Mouse (Mus musculus) forebrain, embryonic 15.5 days (tissue): ENCODE results near the gene Susd3. TPM values are rescaled to one million over a fixed set of nuclear protein-coding genes. Genes with fewer than 3 reads are reported as not detected.

Experiments
- ATAC-seq: fragments of 200-750 bp; cut with Nextera tagmentation; replicated peaks from 2 replicates; pipeline ENCODE4 v1.8.0; 2017; ENCODE audit warnings: mild to moderate bottlenecking, moderate TSS enrichment, moderate library complexity
- H3K27ac ChIP-seq: fragments of 300-500 bp; sonication (generic); replicated peaks from 2 replicates; pipeline ENCODE4 v1.5.1; 2015; ENCODE audit warnings: mild to moderate bottlenecking, inconsistent platforms
- H3K27me3 ChIP-seq: fragments of 300-500 bp; sonication (generic); 2 replicates; pipeline ENCODE4 v1.6.1; 2015; ENCODE audit warnings: inconsistent platforms
- H3K36me3 ChIP-seq: fragments of 300-500 bp; sonication (generic); 2 replicates; pipeline ENCODE4 v1.6.1; 2015; ENCODE audit warnings: mild to moderate bottlenecking, inconsistent platforms
- H3K4me1 ChIP-seq: fragments of 300-500 bp; sonication (generic); 2 replicates; pipeline ENCODE4 v1.6.1; 2015; ENCODE audit warnings: inconsistent platforms
- H3K4me2 ChIP-seq: fragments of 300-500 bp; sonication (generic); replicated peaks from 2 replicates; pipeline ENCODE4 v1.6.1; 2015; ENCODE audit warnings: mild to moderate bottlenecking, inconsistent platforms
- H3K4me3 ChIP-seq: fragments of 300-500 bp; sonication (generic); 2 replicates; pipeline ENCODE4 v1.5.1; 2015; ENCODE audit warnings: mild to moderate bottlenecking, inconsistent platforms
- H3K9ac ChIP-seq: fragments of 300-500 bp; sonication (generic); replicated peaks from 2 replicates; pipeline ENCODE4 v1.6.1; 2015; ENCODE audit warnings: mild to moderate bottlenecking, inconsistent platforms
- H3K9me3 ChIP-seq: fragments of 300-500 bp; sonication (generic); 2 replicates; pipeline ENCODE4 v1.6.1; 2016; ENCODE audit warnings: inconsistent platforms
- WGBS: fragments of 180-500 bp; shearing (Covaris S2); methylation state at CpG from one replicate; pipeline ENCODE4 v1.1.7; 2015; ENCODE audit warnings: mixed read lengths; 5-methylcytosine and 5-hydroxymethylcytosine counted together
- polyA plus RNA-seq: library from polyadenylated mRNA; unstranded; fragments of >200 nt; fragmentation: Nextera tagmentation; extraction: Ambion mirVana; gene quantifications from 2 replicates; pipeline ENCODE4 v1.2.1, GENCODE M21; 2015

The Susd3 gene
- polyA plus RNA-seq, 1 experiment from 2014 or later = 0.98 TPM

DNA sequence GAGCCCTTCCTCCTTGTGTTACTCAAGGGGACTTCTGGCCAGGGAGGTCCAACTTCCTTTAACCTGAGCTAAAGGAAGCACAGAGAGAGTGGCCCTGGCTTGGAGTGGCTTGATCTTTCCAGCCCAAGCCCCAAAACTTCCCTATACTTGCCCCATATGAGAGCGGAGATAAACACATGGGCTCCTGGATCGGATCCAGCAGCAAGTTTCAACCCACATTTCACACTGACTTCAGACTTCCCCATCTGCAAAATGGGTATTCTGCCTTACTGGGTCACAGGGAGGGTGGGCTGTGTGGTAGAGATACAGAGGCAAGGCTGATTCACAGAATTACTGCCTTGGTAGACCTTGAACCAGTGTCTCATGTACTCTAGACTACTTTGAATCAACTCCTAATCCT lies 5.0 kb downstream of the Susd3 start:
- no peaks in the 10 kb centered on the region for H3K9me3 ChIP-seq
- no peak overlapping the region for H3K4me3 ChIP-seq
- WGBS = 97% methylated on average over 2 of the region's 2 CpGs
- H3K36me3 ChIP-seq = no peaks in the 10 kb centered on the region
- H3K9ac ChIP-seq = no peak overlapping the region
- no peak overlapping the region for H3K4me2 ChIP-seq
- no peak for ATAC-seq
- peaks cover 22% of the 10 kb centered on the region for H3K27me3 ChIP-seq
- no peak overlapping the region for H3K27ac ChIP-seq
- H3K4me1 ChIP-seq = peaks cover 8% of the 10 kb centered on the region

DNA sequence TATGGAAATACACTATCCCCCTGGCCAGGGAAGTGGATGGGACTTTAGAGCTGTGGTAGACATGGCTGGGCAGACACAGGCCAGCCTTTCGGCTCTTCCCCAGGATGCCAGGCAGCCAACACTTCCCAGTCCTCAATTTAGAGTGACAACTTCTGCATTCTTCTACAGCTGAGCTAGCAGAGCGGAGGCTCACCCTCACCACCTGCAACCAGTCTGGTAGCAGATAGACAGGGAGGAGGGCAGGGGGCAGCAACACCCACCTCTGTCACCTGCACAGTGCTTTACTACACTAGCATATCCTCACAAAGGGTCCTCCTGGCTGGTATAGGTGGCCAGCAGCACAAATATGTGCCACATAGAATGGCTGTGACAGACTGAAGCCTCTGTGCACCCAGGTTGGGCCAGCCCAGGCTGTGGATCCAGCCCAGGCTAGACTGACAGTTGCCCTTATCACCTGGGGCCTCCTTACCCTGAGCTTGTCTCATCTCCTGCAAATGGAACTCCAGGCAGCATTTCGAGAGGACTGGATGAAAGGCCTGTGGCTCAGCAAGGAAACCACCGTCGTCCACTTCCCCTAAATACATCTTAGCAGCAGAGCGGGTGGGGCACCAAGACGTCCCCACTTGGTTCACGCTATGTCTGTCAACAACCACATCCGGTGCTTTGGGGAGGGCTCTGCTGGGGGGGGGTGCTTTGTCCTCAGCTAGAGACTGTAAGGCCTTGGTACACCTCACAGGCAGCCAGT lies 6.0 kb downstream of the Susd3 start:
- Histone ChIP-seq H3K27me3 (peaks cover 12% of the 10 kb centered on the region), H3K27ac (no peak overlapping the region)
- 76% methylated on average over 9 of the region's 9 CpGs for WGBS

DNA sequence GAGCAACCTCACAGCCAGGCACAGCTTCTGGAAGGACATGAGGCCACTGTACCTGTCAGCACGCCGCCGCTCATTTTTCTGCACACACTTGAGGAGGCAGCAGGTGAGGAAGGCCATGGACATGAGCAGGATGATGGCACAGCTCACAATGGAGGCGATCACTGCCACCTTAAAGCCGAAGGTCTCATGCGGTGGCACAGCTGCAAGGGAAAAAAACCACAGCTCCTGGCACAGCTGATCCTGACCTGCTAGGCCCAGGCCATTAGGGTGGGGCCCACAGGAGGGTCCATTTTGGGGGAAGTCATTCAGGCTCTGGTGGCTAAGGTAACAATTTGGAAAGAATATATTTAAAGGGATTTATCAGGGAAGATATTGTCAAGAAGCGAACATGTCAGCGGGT lies 9.8 kb downstream of the Susd3 start:
- no peak for ATAC-seq
- Histone ChIP-seq H3K4me1 (no peaks in the 10 kb centered on the region), H3K9ac (no peak overlapping the region), H3K9me3 (no peaks in the 10 kb centered on the region), H3K4me2 (no peak overlapping the region), H3K27ac (no peak overlapping the region), H3K36me3 (no peaks in the 10 kb centered on the region), H3K27me3 (no peaks in the 10 kb centered on the region), H3K4me3 (no peak overlapping the region)
- 97% methylated on average over 8 of the region's 8 CpGs for WGBS

More for the DNA sequence above, 6.0 kb downstream of the Susd3 start:
- Histone ChIP-seq H3K4me2 (no peak overlapping the region), H3K4me3 (no peak overlapping the region), H3K9ac (no peak overlapping the region), H3K9me3 (no peaks in the 10 kb centered on the region), H3K36me3 (no peaks in the 10 kb centered on the region), H3K4me1 (peaks cover under 1% of the 10 kb centered on the region)
- ATAC-seq = no peak

DNA sequence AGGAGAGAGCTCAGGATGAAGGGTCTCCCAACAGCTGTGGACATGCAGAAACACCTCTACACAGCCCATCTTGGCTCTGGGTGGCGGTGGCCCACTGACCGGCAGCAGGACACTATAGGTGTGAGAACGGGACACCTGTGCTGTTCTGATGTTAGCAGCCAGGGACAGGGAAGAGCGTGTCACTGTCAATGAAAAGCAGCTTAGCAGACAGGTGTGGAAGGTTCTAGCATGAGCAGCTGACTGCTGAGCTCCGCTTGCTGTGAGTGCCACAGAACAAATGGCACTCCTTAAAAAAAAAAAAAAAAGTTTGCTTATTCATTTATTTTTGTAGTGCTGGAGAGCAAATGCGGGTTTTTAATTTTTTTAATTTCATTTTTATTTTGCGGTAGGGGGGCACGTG lies 10.9 kb downstream of the Susd3 start:
- no peak overlapping the region for H3K27ac ChIP-seq
- no peak overlapping the region for H3K4me2 ChIP-seq
- no peak overlapping the region for H3K4me3 ChIP-seq
- no peak overlapping the region for H3K9ac ChIP-seq
- no peaks in the 10 kb centered on the region for H3K36me3 ChIP-seq
- H3K4me1 ChIP-seq = no peaks in the 10 kb centered on the region
- H3K27me3 ChIP-seq = no peaks in the 10 kb centered on the region
- H3K9me3 ChIP-seq = no peaks in the 10 kb centered on the region
- 92% methylated on average over 8 of the region's 8 CpGs for WGBS
- ATAC-seq = no peak

DNA sequence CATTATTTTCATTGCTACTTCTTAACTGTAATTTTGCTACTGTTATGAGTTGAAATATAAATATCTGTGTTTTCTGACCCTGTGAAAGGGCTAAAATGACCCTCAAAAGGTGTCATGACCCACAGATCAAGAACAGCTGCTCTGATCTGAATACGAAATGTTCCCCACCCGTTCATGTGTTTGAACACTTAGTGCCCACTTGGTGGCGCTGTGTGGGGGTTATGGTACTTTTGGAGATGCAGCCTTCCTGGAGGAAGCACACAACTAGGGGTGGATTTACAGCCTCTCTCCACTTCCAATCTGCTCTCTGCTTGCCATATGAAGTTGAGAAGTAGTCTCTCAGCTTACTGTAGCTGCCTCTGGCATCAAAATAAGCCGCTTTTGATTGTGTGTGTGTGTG lies 13.8 kb downstream of the Susd3 start:
- H3K36me3 ChIP-seq = no peaks in the 10 kb centered on the region
- H3K4me2 ChIP-seq = no peak overlapping the region
- no peak for ATAC-seq
- H3K27ac ChIP-seq = no peak overlapping the region
- H3K4me3 ChIP-seq = no peak overlapping the region
- no peaks in the 10 kb centered on the region for H3K4me1 ChIP-seq
- WGBS = 94% methylated on average over 4 of the region's 4 CpGs
- H3K9me3 ChIP-seq = no peaks in the 10 kb centered on the region
- H3K27me3 ChIP-seq = no peaks in the 10 kb centered on the region
- H3K9ac ChIP-seq = no peak overlapping the region

DNA sequence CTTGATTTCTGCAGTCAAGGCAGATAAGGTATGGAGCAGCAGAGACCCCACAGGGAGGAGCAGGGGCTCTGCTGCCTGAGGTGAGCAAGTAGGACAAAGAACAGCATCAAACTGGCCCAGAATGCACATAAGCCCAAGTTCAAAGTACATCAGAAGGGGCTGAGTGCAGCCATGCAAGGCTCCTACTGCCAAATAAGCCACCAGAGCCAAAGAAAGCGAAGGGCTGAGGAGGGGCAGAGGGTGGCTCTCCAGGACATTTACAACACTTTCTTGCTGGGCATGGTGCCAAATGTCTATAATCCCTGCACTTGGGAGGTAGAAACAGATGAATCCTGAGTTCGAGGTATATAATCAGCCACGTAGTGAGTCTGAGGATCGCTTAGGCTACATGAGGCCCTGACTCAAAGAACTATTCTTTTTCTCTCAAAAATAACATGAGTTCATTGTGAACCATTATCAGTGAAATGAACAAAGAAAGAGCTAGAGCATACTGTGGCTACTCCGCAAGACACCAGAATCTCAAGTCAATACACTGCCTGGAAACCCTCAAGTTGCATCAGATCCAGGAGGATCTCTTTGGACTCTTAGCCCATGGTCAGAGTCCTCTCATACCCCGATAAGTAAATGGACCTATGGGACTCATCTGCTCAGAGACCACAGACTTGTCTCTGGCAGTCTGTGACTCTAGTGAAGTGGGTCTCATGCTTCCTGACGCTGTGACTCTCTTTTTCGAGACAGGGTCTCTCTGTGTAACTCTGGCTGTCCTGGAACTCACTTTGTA lies 14.5 kb downstream of the Susd3 start:
- Histone ChIP-seq H3K36me3 (no peaks in the 10 kb centered on the region), H3K27ac (no peak overlapping the region), H3K9ac (no peak overlapping the region), H3K9me3 (no peaks in the 10 kb centered on the region), H3K27me3 (no peaks in the 10 kb centered on the region), H3K4me1 (no peaks in the 10 kb centered on the region), H3K4me3 (no peak overlapping the region), H3K4me2 (no peak overlapping the region)
- ATAC-seq = no peak
- WGBS = 81% methylated on average over 8 of the region's 8 CpGs

DNA sequence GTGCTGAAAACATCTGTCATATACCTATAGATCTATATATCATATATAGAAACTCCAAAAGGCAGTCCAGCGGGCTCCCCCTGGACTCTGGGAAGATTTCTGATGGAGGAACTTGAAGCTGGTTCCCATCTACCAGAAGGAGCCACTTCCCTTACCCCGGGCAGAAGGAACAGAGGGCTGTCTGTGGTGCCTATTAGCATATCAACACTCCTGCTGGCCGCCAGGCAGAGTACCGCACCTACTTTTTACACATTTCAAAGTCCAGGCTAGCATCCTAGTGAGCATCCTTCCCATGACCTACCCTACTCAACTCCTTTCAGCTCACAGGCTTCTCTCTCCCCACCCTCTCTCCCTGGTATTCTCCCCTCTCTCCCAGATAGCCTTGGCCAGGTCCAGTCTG lies 22.9 kb downstream of the Susd3 start:
- Histone ChIP-seq H3K27ac (no peak overlapping the region), H3K4me3 (no peak overlapping the region), H3K36me3 (no peaks in the 10 kb centered on the region), H3K27me3 (no peaks in the 10 kb centered on the region), H3K4me1 (0 out of 2 replicates have a peak, but pooled peaks cover 4% of the 10 kb centered on the region), H3K4me2 (no peak overlapping the region), H3K9me3 (no peaks in the 10 kb centered on the region), H3K9ac (no peak overlapping the region)
- no peak for ATAC-seq
- 39% methylated on average over 4 of the region's 4 CpGs for WGBS

DNA sequence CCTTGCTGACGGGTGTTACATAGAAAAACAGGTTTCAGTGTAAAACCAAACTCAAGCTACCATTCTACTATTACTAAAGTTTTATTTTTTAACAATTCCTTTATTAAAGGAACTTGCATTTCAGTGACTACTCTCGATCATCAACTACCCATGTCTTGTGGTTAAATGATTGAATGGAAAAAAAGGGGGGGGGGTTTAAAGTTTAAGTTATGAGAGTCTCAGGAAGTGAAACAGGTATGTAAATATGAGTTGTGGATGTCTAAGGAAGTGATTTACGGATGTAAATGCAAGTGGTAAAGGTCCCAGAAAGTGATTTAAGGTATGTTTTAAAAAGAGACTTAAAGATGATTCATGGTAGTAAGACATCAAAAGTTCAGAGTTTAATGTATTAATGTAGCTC lies 23.3 kb downstream of the Susd3 start:
- Histone ChIP-seq H3K9me3 (no peaks in the 10 kb centered on the region), H3K4me3 (no peak overlapping the region), H3K36me3 (no peaks in the 10 kb centered on the region), H3K27ac (no peak overlapping the region), H3K4me1 (0 out of 2 replicates have a peak, but pooled peaks cover 4% of the 10 kb centered on the region), H3K27me3 (0 out of 2 replicates have a peak, but pooled peaks cover 3% of the 10 kb centered on the region), H3K4me2 (no peak overlapping the region), H3K9ac (no peak overlapping the region)
- WGBS = 73% methylated on average over 3 of the region's 3 CpGs
- no peak for ATAC-seq

DNA sequence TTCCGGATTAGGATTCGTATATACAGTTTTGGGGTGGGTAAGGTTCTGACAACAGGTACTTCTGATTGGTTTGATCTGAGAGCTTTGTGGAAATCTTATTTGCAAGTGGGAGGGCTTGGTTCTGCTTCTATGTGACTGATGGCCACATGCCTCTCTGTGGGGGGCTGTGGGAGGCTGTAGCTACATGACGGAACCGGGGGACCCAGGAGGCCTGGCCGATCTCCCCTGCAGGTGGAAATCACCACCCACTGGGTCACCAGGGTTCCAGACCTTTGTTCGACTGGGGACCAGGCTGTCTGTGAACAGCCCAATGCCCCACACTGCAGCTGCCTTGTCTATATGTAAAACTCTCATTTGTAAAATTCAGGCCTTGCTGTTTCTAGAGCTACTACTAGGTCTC lies 23.8 kb downstream of the Susd3 start:
- Histone ChIP-seq H3K9me3 (no peaks in the 10 kb centered on the region), H3K4me3 (no peak overlapping the region), H3K9ac (no peak overlapping the region), H3K4me1 (0 out of 2 replicates have a peak, but pooled peaks cover 4% of the 10 kb centered on the region), H3K27ac (no peak overlapping the region), H3K36me3 (no peaks in the 10 kb centered on the region), H3K27me3 (0 out of 2 replicates have a peak, but pooled peaks cover 3% of the 10 kb centered on the region), H3K4me2 (no peak overlapping the region)
- WGBS = 28% methylated on average over 6 of the region's 6 CpGs
- no peak for ATAC-seq

DNA sequence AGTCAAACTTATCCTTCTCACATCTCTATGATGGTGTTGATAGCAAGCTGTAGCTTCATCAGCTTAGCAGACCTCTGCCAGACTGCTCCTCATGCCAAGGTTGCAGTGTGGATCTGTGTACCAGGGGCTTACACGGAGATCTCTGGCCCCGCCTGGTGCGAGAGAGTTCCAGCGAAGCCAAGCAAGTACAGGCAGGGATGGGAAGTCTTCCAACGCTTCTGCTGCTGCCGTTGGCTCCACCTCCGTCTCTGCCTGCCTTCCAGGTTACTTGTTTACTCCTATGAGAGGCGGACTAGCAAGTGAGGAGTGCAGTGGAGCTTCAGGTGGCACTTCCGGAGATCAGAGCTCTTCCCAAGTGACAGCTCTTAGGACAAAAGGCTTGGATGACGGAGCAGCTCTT lies 24.2 kb downstream of the Susd3 start:
- Histone ChIP-seq H3K27ac (no peak overlapping the region), H3K4me2 (no peak overlapping the region), H3K36me3 (no peaks in the 10 kb centered on the region), H3K9ac (no peak overlapping the region), H3K27me3 (0 out of 2 replicates have a peak, but pooled peaks cover 3% of the 10 kb centered on the region), H3K4me3 (no peak overlapping the region), H3K9me3 (no peaks in the 10 kb centered on the region), H3K4me1 (0 out of 2 replicates have a peak, but pooled peaks cover 4% of the 10 kb centered on the region)
- 21% methylated on average over 10 of the region's 10 CpGs for WGBS
- no peak; the same call in 1 of the 2 replicates for ATAC-seq

DNA sequence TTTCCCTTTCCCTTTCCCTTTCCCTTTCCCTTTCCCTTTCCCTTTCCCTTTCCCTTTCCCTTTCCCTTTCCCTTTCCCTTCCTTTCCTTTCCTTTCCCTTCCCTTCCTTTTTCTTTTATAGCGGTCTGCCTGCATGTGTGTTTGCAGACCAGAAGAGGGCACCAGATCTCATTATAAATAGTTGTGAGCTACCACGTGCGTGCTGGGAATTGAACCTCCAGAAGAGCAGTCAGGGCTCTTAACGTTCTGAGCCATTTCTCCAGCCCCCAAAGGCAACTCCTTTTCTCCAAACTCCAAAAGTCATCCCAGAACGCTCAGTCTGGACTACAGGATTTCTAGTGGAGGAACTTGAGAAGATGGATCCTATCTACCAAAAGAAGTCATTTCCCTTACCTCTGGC lies 27.6 kb downstream of the Susd3 start:
- no peak overlapping the region for H3K4me3 ChIP-seq
- no peaks in the 10 kb centered on the region for H3K9me3 ChIP-seq
- no peak overlapping the region for H3K4me2 ChIP-seq
- no peaks in the 10 kb centered on the region for H3K36me3 ChIP-seq
- 32% methylated on average over 5 of the region's 5 CpGs for WGBS
- no peak overlapping the region for H3K27ac ChIP-seq
- peaks cover 14% of the 10 kb centered on the region for H3K4me1 ChIP-seq
- no peak overlapping the region for H3K9ac ChIP-seq
- 0 out of 2 replicates have a peak, but pooled peaks cover 3% of the 10 kb centered on the region for H3K27me3 ChIP-seq
- no peak for ATAC-seq

DNA sequence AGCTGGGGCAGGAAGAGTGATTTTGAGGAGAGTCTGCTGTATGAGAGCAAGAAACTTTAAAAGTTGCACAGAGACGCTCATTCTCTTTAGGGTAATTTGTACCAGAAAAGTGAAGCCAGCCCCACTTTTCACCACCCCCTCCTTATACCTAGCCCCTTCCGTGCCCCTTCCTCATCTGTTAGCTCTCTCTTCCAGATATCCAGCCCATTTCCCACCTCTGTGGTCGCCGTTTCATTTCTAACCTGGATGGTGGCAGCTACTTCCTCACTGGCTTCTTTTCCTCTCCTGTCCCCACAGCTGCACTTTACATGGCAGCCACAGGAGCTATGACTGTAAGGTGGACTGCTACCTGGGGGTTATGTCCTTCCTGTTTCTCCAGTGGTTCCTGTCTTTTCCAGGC lies 29.1 kb downstream of the Susd3 start:
- no peak overlapping the region for H3K4me2 ChIP-seq
- H3K9ac ChIP-seq = no peak overlapping the region
- no peak overlapping the region for H3K4me3 ChIP-seq
- H3K36me3 ChIP-seq = no peaks in the 10 kb centered on the region
- 74% methylated on average over 4 of the region's 4 CpGs for WGBS
- H3K4me1 ChIP-seq = peaks cover 23% of the 10 kb centered on the region
- ATAC-seq = no peak
- H3K9me3 ChIP-seq = no peaks in the 10 kb centered on the region
- H3K27me3 ChIP-seq = 0 out of 2 replicates have a peak, but pooled peaks cover 3% of the 10 kb centered on the region
- H3K27ac ChIP-seq = no peak overlapping the region
